Mouse (Mus musculus) heart, embryonic 10.5 days (tissue): ENCODE measurements around the gene Trim71. TPM values are rescaled to one million over a fixed set of nuclear protein-coding genes. Genes with fewer than 3 reads are reported as not detected.

ENCODE experiments used
- DNase-seq: peaks from one replicate; pipeline ENCODE4 v3.0.0-alpha.2; 2017; ENCODE audit warnings: low spot score
- H3K27ac ChIP-seq: fragments of 300-500 bp; sonication (generic); 2 replicates; pipeline ENCODE4 v1.5.1; 2016; ENCODE audit warnings: mild to moderate bottlenecking
- H3K27me3 ChIP-seq: fragments of 300-500 bp; sonication (generic); 2 replicates; pipeline ENCODE4 v1.6.1; 2016; ENCODE audit warnings: mild to moderate bottlenecking; ENCODE audit not compliant: poor library complexity, insufficient read depth, severe bottlenecking
- H3K36me3 ChIP-seq: fragments of 300-500 bp; sonication (generic); 2 replicates; pipeline ENCODE4 v1.6.1; 2016; ENCODE audit warnings: mild to moderate bottlenecking, moderate library complexity
- H3K4me1 ChIP-seq: fragments of 300-500 bp; sonication (generic); 2 replicates; pipeline ENCODE4 v1.6.1; 2016; ENCODE audit warnings: mild to moderate bottlenecking
- H3K4me3 ChIP-seq: fragments of 300-500 bp; sonication (generic); 2 replicates; pipeline ENCODE4 v1.5.1; 2016; ENCODE audit warnings: mild to moderate bottlenecking, moderate library complexity
- H3K9me3 ChIP-seq: fragments of 300-500 bp; sonication (generic); 2 replicates; pipeline ENCODE4 v1.6.1; 2016; ENCODE audit warnings: mild to moderate bottlenecking, moderate library complexity
- WGBS: fragments of 180-500 bp; shearing (Covaris S2); methylation state at CpG from one replicate; pipeline ENCODE4 v1.1.7; 2016; 5-methylcytosine and 5-hydroxymethylcytosine counted together
- polyA plus RNA-seq: library from polyadenylated mRNA; unstranded; fragments of >200 nt; fragmentation: Nextera tagmentation; extraction: Ambion mirVana; gene quantifications from 2 replicates; pipeline ENCODE4 v1.2.1, GENCODE M21; 2016

Trim71 gene
- polyA plus RNA-seq, 1 experiment from 2014 or later, result 3.1 TPM

DNA sequence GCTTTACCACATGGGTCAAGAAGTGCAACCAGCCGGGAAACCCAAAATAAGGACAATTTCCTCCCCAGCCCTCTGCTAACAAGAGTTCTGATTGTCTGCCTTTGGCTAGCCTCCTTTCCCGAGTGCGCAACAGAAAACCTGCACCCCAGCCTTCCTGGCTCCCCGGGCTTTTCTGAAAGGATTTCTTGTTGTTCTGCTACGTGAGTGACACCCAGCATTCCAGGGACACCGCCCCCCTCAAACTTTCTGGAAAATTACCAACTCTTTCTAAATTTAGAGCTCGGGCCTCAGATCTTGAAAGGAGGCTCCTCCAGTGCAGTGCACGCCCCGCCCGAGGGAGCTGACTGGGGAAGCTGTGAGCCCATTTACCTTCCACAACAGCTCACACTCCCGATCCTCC, 48.8 kb downstream of the Trim71 start, which contains the start of gene C130032M10Rik:
TSS of gene C130032M10Rik (plus strand) at position 334 of the 400 bp plus-strand sequence.
- Histone ChIP-seq H3K4me3 (0 out of 2 replicates have a peak within 1 kb of the TSS, but pooled peaks have one; percentile 3), H3K36me3 (peaks cover 43% of the 10 kb centered on the region), H3K27ac (peak within 1 kb of the TSS; percentile 67; the same call in 1 of the 2 replicates), H3K4me1 (peaks cover 32% of the 10 kb centered on the region), H3K9me3 (peaks cover 17% of the 10 kb centered on the region), H3K27me3 (no peaks in the 10 kb centered on the region)
- WGBS, result 64% methylated on average over 11 of the region's 11 CpGs
- no peak for DNase-seq

GRCm38 (mm10) chr9:114512831-114513230, 51.3 kb downstream of the Trim71 start:
- Histone ChIP-seq H3K36me3 (peaks cover 65% of the 10 kb centered on the region), H3K27me3 (no peaks in the 10 kb centered on the region), H3K9me3 (peaks cover 17% of the 10 kb centered on the region), H3K4me1 (peaks cover 21% of the 10 kb centered on the region), H3K4me3 (no peak overlapping the region), H3K27ac (no peak overlapping the region)
- DNase-seq, result no peak
- WGBS, result 96% methylated on average over 21 of the region's 21 CpGs

DNA sequence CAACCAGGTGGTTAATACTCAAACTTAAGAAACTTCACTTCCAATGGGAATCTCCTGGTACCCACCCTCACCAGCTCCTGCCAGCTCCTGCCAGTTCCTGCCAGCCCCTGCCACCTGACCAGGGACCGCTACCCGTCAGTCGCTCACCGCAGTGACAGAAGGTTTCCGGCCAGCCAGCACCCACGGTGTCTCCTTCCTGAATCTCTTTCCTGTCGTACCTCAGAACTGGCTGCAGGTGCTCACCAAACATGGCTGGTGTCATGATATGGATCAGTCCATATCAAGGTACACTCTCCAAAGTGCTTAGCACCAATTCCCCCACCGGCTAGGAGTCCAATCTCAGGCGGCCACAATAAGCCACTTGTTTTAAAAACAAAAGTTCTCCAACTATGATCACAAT, 54.4 kb downstream of the Trim71 start:
- H3K9me3 ChIP-seq, result peaks cover 17% of the 10 kb centered on the region
- H3K27ac ChIP-seq, result no peak overlapping the region
- H3K4me1 ChIP-seq, result no peaks in the 10 kb centered on the region
- WGBS, result 89% methylated on average over 9 of the region's 9 CpGs
- H3K36me3 ChIP-seq, result peaks cover 72% of the 10 kb centered on the region
- DNase-seq, result no peak
- H3K4me3 ChIP-seq, result no peak overlapping the region
- H3K27me3 ChIP-seq, result no peaks in the 10 kb centered on the region

GRCm38 (mm10) chr9:114507421-114507820, 56.7 kb downstream of the Trim71 start:
- Histone ChIP-seq H3K9me3 (no peaks in the 10 kb centered on the region), H3K27ac (no peak overlapping the region), H3K27me3 (no peaks in the 10 kb centered on the region), H3K4me3 (no peak overlapping the region), H3K36me3 (peaks cover 49% of the 10 kb centered on the region), H3K4me1 (peaks cover 9% of the 10 kb centered on the region)
- no peak for DNase-seq
- WGBS, result 93% methylated on average over 9 of the region's 9 CpGs

DNA sequence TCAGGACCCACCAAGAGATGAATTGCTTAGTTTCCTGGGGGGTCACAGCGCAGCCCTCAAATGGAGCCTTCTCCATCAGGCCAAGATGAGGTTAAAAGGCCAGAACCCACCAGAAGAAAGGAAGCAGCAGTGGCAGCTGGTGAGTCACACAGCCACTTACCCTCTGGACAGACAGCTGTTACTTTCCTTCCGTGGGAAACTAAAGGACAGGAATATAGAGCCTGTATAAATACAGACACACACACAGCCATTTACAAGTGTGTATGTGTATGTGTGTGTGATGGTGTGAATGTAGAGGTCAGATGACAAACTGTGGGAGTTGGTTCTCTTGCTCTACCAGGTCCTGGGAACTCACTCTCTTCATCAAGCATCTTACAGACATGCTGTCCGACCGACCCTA, 57.6 kb downstream of the Trim71 start:
- Histone ChIP-seq H3K9me3 (no peaks in the 10 kb centered on the region), H3K27ac (no peak overlapping the region), H3K4me3 (no peak overlapping the region), H3K36me3 (peaks cover 41% of the 10 kb centered on the region), H3K27me3 (no peaks in the 10 kb centered on the region), H3K4me1 (peaks cover 9% of the 10 kb centered on the region)
- 69% methylated on average over 4 of the region's 4 CpGs for WGBS
- DNase-seq, result no peak

DNA sequence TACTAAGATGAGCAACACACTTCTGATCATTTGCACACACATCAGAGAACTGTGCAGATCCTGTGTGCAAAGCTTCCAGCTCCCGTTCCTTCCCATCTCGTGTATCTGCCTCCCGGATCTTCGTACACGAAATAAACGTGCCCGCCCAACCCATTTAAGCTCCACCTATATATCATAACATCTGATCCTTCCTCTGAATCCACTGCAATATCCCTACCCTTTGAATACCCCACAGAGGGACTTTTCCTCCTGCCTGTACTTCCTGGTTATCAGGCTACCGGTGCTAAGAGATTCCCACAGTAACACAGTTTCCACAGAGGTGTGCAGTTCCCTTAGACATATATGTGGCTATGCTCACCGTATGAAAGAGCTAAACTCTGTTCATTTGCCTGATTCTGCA, 59.4 kb downstream of the Trim71 start, which contains the start of gene Ccr4:
TSS of gene Ccr4 (minus strand) at position 101 of the 400 bp plus-strand sequence.
- Histone ChIP-seq H3K27me3 (no peaks in the 10 kb centered on the region), H3K9me3 (no peaks in the 10 kb centered on the region), H3K4me1 (peaks cover 12% of the 10 kb centered on the region), H3K36me3 (peaks cover 29% of the 10 kb centered on the region), H3K4me3 (no peak within 1 kb of the TSS), H3K27ac (no peak within 1 kb of the TSS)
- WGBS, result 91% methylated on average over 9 of the region's 9 CpGs
- no peak for DNase-seq

DNA sequence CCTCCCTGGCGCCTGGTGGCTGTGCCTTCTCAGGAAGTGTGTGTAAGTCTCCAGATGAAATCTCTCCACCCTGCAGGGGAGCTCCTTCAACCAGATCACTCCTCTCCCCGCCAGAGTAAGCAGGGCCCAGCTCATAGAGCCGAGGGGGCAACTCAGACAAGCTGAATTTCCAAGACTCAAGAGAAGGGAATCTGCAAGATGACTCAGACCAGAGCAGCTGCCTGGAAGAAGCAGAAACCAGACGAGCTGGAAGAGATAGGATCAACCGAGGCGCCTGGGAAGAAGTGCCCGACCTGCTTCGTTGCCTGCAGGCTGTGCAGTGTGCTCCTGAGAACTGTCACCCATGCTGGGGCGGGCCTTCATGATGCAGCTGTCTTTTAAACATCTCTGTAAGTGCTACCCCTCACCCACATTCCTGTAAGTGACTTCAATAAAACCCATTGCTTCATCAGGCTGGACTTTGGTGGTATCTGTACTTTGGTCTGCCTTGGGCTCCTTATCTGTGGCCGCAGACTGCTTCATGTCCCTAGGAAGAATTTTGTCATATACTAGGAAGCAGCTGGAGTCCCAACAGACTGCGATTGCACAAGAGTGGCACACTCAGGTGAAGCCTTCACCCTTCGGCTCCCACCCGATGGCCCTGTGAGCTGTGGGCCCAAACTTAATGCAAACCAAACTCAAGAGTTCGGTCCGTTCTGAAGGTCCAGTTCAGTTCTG, 61.3 kb downstream of the Trim71 start:
- Histone ChIP-seq H3K36me3 (peaks cover 12% of the 10 kb centered on the region), H3K4me3 (no peak overlapping the region), H3K4me1 (peaks cover 17% of the 10 kb centered on the region), H3K9me3 (no peaks in the 10 kb centered on the region), H3K27me3 (no peaks in the 10 kb centered on the region), H3K27ac (peak overlapping the region; percentile 2; the same call in 1 of the 2 replicates)
- 32% methylated on average over 15 of the region's 15 CpGs for WGBS
- DNase-seq, result peak; percentile 82

DNA sequence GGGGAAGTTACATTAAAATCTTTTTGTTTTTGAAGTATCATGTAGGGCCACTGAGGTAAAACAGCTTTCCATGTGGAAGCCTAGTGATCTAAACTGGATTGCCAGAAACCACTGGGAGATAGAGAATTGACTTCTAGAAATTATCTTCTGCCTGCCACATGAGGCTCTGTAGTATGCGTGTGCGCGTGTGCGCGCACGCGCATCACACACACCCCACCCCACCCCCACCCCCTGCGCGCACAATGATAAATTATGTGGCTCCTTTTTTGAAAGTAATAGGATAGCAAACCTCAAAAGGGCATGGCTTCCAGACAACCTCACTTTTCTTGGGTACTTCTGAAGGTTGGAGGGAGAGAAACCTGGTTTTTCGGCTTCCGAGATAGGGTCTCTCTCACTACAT, 62.3 kb downstream of the Trim71 start:
- no peaks in the 10 kb centered on the region for H3K9me3 ChIP-seq
- 95% methylated on average over 11 of the region's 11 CpGs for WGBS
- DNase-seq, result no peak
- no peaks in the 10 kb centered on the region for H3K27me3 ChIP-seq
- peaks cover 7% of the 10 kb centered on the region for H3K36me3 ChIP-seq
- no peak overlapping the region for H3K4me3 ChIP-seq
- peaks cover 17% of the 10 kb centered on the region for H3K4me1 ChIP-seq
- no peak overlapping the region for H3K27ac ChIP-seq

GRCm38 (mm10) chr9:114501111-114501510, 63.1 kb downstream of the Trim71 start:
- no peak overlapping the region for H3K4me3 ChIP-seq
- no peak for DNase-seq
- no peaks in the 10 kb centered on the region for H3K36me3 ChIP-seq
- H3K9me3 ChIP-seq, result no peaks in the 10 kb centered on the region
- no peak overlapping the region for H3K27ac ChIP-seq
- H3K27me3 ChIP-seq, result no peaks in the 10 kb centered on the region
- peaks cover 17% of the 10 kb centered on the region for H3K4me1 ChIP-seq
- WGBS, result 83% methylated on average over 7 of the region's 7 CpGs

DNA sequence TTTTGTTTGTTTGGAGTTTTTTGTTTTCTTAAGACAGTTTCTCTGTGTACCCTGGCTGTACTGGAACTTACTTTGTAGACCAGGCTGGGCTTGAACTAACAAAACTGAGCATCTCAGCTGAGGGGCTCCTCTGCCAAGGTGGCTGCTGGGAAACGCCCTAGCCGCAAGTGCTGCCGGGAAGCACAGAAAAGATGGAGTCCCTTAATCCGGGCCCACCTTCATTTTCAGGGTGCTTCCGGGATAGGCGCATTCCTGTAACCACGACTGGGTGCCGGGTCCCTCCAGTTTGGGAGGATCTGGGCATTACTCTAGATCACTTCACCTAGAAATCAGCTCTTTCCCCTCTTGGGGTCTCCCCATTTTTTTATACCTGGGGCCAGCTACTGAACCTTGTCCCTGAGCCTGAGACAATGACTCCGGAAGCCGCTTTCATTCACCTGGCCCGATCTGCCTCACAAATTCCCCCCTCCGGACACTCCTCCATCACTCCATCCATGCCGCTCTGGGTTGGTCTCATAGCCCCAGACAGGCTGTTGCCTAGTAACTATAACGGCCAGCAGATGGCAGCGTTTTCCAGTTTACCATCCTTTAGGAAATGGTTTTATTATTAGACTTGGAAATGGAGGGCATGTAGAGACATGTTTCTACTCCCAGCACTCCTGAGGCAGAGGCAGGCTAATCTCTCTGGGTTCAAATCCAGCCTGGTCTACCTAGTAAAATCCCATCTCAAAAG, 64.2 kb downstream of the Trim71 start:
- WGBS, result 16% methylated on average over 15 of the region's 15 CpGs
- Histone ChIP-seq H3K4me3 (no peak overlapping the region; the same call in 1 of the 2 replicates), H3K36me3 (no peaks in the 10 kb centered on the region), H3K4me1 (peaks cover 17% of the 10 kb centered on the region), H3K9me3 (no peaks in the 10 kb centered on the region), H3K27ac (no peak overlapping the region), H3K27me3 (no peaks in the 10 kb centered on the region)
- DNase-seq, result peak; percentile 87

GRCm38 (mm10) chr9:114498218-114498617, 66.0 kb downstream of the Trim71 start:
- 7% methylated on average over 11 of the region's 11 CpGs for WGBS
- 0 out of 2 replicates have a peak overlapping the region, but pooled peaks have one; percentile 3 for H3K4me3 ChIP-seq

DNA sequence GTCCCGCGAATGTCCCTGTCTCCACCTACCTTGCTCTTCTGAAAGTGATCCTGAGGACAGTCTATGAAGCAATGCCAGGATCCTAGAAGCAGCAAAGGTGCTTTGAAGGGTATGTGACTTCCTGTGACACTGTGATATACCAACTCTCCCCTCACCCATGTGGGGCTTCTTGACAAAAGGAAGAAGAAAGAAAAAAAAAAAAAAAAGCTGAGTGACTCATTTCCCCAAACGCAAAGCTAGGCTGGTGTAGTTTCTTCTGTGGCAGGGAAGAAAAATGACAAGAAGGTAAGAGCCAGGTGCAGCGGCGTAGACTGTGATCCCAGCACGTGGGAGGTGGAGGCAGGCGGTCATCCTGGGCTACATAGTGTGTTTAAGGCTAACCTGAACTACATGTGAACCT, 67.7 kb downstream of the Trim71 start:
- H3K9me3 ChIP-seq, result no peaks in the 10 kb centered on the region
- no peak for DNase-seq
- H3K4me1 ChIP-seq, result peaks cover 8% of the 10 kb centered on the region; the same call in 1 of the 2 replicates
- WGBS, result 76% methylated on average over 7 of the region's 7 CpGs
- no peaks in the 10 kb centered on the region for H3K27me3 ChIP-seq
- no peak overlapping the region for H3K4me3 ChIP-seq
- no peak overlapping the region for H3K27ac ChIP-seq
- no peaks in the 10 kb centered on the region for H3K36me3 ChIP-seq

More at GRCm38 (mm10) chr9:114498218-114498617, 66.0 kb downstream of the Trim71 start:
- Histone ChIP-seq H3K27me3 (no peaks in the 10 kb centered on the region), H3K27ac (no peak overlapping the region), H3K36me3 (no peaks in the 10 kb centered on the region), H3K9me3 (no peaks in the 10 kb centered on the region), H3K4me1 (peaks cover 15% of the 10 kb centered on the region)
- peak; percentile 95 for DNase-seq
